Mouse (Mus musculus) fibroblast of lung, adult 2 months (primary cell): ENCODE measurements around the gene Txndc12.

Experiments
- DNase-seq: peaks from one replicate; pipeline ENCODE4 v3.0.0-alpha.2; 2011; ENCODE audit warnings: low read depth

Txndc12 gene

GRCm38 (mm10) chr4:108847715-108848504 is 13.5 kb downstream of the Txndc12 start, which contains the start of gene Kti12:
Gene Kti12 (plus strand): TSS chr4:108847785.
- peak; percentile 54 for DNase-seq

- no peak for DNase-seq
These were observed 14.1 kb downstream of the Txndc12 start, which contains the start of gene A730015C16Rik for GRCm38 (mm10) chr4:108848505-108848848. Gene A730015C16Rik (minus strand): TSS chr4:108848619.

- DNase-seq = no peak
These were observed 32.4 kb downstream of the Txndc12 start for GRCm38 (mm10) chr4:108866806-108867205.

GRCm38 (mm10) chr4:108869730-108870374 is 35.5 kb downstream of the Txndc12 start:
- peak; percentile 61 for DNase-seq

DNA sequence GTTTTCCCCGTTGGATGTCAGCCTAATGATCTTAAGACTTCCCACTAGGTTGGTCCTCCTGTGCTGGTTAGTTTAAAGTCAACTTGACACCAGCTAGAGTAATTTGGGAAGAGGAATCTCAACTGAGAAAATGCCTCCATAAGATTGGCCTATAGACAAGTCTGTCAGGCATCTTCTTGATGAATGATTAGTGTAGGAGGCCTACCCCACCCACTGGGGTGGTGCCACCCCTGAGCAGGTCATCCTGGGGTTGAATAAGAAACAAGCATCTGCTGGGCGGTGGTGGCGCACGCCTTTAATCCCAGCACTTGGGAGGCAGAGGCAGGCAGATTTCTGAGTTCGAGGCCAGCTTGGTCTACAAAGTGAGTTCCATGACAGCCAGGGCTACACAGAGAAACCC is 39.3 kb downstream of the Txndc12 start:
- DNase-seq = no peak

- no peak for DNase-seq
These were observed 43.5 kb downstream of the Txndc12 start for GRCm38 (mm10) chr4:108877901-108878300.

DNA sequence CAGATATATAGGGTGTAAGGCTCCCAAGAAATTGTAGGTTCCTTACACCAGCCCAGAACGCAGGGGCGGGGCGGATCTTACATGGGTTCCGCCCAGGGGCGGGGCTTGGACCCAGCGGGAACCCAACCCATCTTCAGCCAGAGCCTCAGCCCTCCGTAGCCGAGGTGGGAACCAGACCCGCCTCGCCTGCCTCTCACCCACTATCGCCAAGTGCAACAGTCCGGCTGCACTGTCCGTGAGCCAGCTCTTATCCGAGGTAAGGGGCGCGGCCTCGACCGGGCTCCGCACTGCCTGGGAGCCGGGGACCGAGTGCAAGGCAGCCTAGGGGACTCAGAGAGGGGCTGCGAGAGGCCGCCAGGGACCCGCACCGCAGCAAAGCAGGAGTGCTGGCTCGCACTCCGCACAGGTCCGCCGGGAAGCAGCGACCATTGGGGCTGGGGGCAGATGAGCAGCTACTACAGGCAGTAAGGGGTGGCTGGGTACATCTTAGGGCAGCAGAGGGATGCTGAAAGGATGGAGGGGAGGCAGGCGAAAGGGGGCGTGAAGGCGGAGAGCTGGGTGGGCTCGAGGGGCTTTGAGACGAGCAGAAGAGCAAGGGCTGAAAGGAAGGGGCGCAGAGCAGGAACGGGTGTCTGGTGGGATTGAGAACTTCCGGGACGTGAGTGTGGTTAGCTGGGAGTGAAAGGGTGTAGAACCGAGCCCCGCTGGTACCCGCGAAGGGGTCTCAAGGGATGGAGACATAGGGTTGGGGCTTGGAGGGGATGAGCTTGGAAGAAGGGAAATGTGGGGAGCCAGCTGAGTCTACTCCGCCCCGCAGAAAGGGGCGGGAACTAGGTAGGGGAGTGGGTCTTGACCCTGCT is 44.8 kb downstream of the Txndc12 start, which contains the start of gene Rab3b:
Gene Rab3b, plus strand, starts transcription at position 101 of the 860 bp plus-strand sequence.
- DNase-seq = no peak

GRCm38 (mm10) chr4:108883815-108884214 is 49.4 kb downstream of the Txndc12 start:
- DNase-seq = no peak

GRCm38 (mm10) chr4:108887456-108887855 is 53.1 kb downstream of the Txndc12 start:
- DNase-seq = peak; percentile 38

DNA sequence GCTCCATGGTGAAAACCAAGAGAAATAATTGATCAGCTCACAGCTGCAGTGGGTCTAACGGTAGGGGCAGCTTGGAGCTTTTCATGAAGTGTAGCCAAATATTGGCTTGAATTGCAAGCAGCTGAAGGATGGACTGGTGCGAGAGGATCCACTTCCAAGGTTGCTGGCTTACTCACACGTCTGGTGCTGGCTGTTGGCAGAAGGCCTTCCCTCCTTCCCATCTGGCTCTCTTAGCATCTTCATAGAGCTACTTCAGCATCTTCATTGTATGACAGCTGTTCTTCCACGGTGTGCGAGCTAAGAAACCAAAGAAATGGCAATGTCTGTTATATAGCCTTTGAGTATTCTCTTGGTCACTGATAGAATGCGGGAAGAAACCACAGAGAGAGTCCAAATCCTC is 56.5 kb downstream of the Txndc12 start:
- no peak for DNase-seq

GRCm38 (mm10) chr4:108900421-108900820 is 66.0 kb downstream of the Txndc12 start:
- no peak for DNase-seq

DNA sequence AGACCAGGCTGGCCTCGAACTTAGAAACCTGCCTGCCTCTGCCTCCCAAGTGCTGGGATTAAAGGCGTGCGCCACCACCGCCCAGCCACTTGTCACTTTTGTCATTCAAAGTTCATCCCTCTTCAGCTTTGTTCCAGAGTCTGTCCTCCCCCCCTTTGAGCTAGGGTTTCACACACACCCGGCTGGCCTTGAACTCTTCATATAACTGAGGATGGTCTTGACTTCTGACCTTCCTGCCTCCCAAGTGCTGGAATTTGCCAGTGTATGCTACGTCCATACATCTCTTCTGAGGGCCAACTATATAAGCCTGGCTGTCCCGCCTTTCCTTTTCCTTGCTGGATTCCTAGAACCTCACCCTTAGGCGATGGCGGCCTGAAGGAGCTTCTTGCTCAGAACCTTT is 68.5 kb downstream of the Txndc12 start:
- DNase-seq = no peak

DNA sequence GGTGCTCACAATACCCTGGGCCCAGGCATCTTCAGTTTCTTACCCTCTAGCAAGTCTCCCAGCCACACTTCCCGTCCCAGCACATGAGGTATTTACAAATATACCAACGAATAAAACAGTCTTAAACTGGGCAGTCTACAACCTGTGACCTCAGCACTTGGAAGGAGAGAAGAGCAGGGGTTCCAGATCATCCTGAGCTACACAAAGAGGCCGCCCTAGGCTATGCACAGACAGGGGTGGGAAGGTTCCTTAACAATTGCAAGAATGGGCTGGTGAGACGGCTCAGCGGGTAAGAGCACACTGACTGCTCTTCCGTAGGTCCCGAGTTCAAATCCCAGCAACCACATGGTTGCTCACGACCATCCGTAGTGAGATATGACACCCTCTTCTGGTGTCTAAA is 68.9 kb downstream of the Txndc12 start:
- DNase-seq = no peak

GRCm38 (mm10) chr4:108904076-108904475 is 69.7 kb downstream of the Txndc12 start:
- DNase-seq = no peak

- DNase-seq = no peak
These were observed 70.4 kb downstream of the Txndc12 start for GRCm38 (mm10) chr4:108904790-108905189.

DNA sequence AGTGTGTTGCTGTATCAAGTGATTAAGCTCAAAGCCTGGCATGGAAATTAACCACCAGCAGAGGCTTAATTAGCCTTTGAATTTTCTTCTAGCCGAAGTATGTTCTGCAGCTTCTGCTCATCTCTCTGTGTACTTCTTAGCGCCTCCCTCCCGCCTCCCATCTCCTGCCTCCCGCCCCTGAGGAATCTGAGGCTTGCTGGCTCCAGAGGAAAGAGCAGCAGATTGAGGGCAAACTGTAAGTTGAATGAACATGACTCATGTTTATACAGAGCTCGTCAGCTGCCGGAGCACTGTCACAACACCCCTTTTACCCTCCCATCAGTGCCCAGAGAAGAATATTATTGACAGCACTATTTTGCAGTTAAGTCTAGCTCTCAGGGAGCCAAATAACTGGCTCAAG is 71.5 kb downstream of the Txndc12 start:
- DNase-seq = peak; percentile 5

DNA sequence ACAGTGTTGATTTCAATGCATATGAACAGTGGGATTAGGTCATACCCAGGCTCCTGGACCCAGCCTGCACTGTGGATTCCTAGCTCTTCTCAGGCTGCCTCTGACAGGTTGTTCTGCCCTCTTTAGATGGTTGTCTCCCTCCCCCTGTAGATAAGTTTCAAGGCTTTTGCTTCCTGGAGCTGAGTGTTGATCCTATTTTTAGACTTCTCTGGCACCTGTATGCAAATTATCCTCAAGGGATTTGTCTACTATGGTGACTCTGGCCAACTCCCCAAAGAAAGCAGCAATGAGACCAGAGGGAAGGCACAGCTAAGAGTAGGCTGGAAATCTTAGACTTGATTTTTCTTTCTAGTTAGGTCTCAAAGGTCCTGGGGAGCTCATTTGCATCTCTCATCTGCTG is 73.1 kb downstream of the Txndc12 start:
- no peak for DNase-seq

GRCm38 (mm10) chr4:108909872-108910425 is 75.5 kb downstream of the Txndc12 start:
- DNase-seq = no peak
